Mouse (Mus musculus): Measurements from ENCODE around the gene Cmya5.
"Not testable (repeated sequence)": the region's sequence is repeated elsewhere in the genome, so short reads cannot be mapped to it uniquely, and the experiment has no call there.

Gene Cmya5

DNA sequence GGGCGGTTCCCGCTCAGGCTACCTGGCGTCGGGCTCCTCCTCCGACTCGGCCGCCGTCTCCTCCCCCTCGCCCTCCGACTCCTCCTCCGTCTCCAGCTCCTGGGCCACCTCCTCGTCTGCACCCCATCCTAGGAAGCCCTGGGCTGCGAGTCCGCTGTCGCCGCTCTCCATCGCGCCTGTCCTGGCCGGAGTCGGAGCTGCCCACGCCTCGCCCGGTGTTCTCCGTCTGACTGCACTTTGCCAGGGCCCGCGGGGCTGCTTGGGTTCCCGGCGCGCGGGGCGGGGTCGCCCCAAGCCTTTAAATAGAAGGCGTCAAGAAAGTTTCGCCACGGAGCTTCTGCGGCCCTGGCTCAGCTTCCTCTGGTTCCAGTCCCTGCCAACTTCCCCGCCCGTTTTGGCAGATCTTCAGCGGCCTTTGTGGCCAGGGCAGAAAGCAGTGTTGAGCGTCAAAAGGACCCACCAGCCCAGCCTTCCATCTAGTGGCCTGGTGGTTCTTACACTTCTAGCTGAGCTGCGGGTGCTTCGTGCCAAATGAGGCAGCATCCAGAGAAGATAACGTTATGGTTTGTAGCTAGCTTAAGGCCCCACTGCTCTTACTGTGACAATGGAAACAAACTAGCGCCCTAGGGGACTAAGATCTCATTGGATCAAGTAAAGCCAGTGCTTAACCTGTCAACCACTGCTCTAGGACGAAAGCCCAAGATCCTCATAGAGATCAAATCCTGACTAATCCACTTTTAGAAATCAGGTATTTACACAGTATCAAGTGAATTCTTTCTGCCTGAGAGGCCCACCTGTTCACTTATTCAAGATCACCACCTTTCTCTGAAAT, at the start of gene Cmya5:
TSS of gene Cmya5 (minus strand) at position 389 of the 832 bp plus-strand sequence.
- DNase-seq (ENCODE audit: low read depth, low spot score), result no peak

DNA sequence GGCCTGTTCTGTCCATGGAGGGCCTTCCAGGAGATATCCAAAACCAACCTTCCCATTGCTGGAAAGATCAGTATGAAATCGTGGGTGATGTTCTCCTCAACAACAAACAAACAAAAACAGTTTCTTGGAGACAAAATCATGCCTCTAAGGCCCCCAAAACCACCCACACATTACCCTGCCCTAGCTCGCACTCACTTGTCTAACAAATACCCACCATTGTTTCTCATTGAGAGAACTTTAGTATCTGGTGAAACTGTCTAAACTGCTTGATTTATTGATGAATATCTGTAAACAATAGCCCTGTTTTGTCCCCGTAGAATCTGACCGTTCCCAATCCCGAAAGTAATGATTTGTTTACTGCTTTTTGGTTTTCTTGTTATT, 48.1 kb upstream of the Cmya5 start:
- no peak for DNase-seq (ENCODE audit: low read depth, low spot score)

DNA sequence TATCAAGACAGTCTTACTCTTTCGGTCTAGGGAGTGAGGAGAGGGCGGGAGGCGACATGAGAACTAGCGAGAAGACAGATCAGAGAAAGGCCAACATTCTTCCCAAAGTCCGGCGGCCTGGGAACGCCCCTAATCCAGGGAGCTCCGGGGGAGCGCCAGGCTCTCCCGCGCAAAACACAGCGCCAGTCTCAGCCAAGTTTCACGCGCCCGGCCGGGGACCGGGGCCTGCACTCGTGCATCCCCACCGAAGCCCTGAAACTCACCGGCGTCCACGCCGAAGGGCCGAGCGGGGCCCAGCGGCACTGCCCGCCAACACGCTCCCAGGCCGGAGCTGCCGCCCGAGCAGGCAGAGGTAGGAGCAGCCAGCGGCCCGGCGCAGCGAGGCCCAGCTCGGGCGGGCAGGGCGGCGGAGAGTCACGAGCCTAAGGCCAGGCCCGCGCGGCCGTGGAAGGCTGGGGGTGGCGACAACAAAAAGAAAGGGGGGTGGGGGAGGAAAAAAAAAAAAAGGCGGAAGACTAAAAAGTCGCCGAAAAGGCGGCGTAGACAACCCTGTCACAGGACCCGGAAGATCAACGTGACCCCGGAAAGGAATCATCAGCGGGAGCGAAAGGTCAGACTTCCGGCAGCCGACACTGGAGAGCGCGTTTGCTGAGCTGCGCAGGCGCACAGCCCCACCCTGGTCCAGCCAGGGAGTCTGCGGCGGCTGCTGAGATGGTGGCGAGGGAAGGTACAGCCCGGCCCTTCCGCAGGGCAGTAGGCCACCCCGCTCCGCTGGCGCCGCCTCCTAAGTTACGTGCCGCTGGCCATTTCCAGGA, 47.5 kb upstream of the Cmya5 start, which contains the start of gene Tent2:
TSS of gene Tent2 (minus strand) at position 555 of the 815 bp plus-strand sequence.
- DNase-seq (ENCODE audit: low read depth, low spot score), result peak; percentile 91

DNA sequence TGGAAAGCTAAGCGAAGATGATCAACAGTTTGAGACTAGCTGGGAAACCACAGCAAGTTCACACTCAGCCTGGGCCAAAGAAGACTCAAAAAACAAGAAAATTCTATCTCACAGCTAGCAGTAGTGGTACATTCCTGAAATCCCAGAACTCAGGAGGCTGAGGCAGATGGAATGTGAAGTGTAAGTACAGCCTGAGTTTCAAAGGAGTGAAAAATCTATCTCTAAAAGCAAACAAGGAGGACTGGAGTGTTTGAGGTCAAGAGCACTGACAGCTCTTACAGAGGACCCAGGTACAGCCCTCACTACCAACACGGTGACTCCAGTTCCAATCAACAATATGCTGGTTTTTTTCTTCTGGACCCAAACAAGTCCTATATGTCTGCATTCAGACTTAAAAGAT, 44.9 kb upstream of the Cmya5 start:
- no peak for DNase-seq (ENCODE audit: low read depth, low spot score)

DNA sequence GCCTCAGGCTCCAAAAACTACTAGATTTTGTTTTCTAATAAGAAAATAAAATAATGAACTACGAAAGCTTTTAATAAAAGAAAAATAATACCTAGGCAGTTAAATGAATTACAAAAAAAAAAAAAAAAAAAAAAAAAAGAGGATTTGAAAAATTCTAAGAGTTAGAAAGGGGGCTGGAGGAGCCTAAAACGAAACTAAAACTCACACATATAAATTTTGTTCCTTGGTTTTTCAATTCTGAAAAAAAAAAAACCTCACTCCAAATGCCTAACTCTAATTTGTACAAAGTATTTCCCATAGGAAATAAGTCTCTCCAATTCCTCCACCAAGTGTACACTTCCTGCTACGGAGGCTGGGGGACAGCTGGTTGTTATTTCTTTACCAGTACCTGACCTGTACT, 44.2 kb upstream of the Cmya5 start:
- DNase-seq (ENCODE audit: low read depth, low spot score), result no peak

DNA sequence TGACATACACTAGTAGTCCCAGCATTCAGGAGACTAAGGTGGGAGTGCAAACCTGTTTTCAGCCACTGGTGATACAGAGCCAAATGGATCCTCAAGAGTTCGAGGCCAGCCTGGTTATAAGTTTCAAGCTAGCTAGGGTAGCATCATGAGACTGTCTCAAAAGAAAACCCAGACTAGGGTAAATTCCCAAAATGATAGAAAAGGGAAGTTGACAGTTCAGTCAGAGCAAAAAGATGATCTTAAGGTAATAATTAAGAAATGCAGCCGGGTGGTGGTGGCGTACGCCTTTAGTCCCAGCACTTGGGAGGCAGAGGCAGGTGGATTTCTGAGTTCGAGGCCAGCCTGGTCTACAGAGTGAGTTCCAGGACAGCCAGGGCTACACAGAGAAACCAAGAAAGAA, 43.3 kb upstream of the Cmya5 start:
- not testable (repeated sequence) for DNase-seq (ENCODE audit: low read depth, low spot score)

DNA sequence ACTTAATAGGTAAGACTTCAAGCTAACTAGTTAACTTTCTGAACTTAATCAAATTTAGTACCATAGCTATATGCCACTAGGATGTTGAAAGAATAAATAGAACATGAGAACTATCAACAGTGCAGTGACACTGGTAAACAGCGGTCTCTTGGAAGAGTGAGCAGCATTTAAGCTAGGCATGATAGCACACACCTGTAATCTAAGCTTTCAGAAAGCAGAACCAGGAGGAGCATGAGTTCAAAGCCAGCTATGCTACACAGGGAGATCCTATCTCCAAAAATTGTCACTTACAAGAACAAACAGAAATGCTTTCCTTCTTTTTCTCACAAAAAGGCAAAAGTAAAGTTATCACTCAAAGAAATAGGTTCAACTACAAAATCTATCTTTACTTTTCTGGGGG, 35.8 kb upstream of the Cmya5 start:
- no peak for DNase-seq (ENCODE audit: low read depth, low spot score)

DNA sequence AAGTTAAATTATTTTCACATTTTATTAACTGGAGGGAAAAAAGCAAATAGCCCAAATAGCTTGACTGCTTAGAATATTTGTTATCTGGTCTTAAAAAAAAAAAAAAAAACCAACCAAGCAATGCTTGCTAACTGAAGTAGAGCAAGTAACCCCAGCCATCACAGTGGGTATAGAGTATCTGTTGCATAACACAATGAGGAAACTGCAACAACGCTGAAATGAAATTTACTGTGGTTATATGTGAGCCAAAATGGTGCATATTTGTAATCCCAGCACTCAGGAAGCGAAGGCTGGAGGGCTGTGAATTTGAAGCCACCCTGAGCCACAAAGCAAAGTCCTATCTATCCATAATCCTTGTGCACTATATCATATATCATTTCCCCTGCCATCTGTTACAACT, 35.0 kb upstream of the Cmya5 start:
- DNase-seq (ENCODE audit: low read depth, low spot score), result no peak

DNA sequence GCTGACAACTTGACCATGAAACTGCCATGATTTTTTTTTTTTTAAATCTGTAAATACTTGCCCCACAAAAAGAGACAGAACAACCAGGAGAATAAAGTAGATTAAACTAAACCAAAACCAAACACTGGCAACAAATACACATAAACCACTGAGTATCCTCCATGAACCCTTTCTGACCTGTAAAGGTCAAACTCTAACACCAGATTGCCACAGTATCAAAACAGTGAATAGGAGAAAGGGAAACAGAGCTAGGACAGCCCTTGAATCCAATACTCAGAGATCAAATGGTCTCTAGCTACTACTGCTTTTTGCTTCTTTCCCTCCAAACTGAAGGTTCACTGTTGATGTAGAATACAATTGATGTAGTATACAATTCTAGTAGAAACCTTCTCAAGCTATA, 33.0 kb upstream of the Cmya5 start:
- DNase-seq (ENCODE audit: low read depth, low spot score), result no peak

DNA sequence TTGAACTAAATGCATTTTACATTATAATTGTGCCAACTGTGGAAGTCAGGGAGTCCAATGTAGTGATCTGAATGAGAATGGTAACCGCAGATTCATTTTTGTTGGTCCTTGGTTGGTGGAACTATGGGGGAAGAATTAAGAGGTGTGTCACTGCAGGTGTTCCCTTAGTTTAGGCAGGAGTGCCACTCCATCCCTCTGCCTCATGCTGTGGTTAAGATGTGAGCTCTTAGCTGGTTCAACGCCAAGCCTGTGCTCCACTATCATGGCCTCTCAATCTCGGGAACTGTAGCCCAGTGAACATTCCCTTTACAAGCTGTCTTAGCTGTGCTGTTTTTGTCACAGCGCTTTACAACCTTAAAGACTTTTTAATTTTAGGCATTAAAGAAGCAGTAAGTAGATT, 18.8 kb upstream of the Cmya5 start:
- DNase-seq (ENCODE audit: low read depth, low spot score), result no peak

DNA sequence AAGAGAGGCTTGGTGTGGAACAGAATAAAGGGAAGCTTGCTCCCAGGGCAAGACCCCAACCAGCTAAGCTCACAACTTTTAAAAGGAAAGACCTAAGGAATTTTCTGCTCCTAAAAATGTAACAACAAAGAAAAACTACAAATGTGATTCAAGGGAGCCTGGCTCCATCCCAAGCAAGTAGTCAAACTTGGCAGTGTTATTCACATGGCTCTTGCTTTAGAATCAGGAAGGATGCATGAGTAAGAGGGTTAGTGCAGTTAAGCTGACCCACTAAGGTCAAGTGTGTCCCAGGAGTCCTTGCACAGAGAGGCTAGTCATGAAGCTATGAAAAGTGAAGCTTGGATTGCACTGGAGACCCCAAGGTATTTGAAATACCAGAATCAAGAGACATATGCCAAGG, 17.9 kb upstream of the Cmya5 start:
- DNase-seq (ENCODE audit: low read depth, low spot score), result no peak

DNA sequence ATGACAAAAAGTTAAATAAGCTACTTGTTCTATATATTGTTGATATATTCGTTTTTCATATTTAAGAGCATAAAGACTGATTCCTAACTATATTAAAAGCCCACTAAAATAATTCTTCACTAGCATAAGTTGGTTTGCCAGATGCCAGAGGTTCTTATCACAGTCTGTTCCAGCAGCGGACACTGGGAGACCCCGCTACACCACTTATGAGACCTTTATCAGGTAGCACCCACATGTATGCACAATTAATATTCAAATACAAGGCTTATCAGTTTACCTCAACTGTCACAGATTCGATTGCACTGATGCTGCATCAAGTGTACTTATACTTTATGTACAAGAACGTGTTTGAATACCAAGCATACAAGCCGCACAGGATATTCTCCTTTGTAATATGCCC, 13.7 kb upstream of the Cmya5 start:
- DNase-seq (ENCODE audit: low read depth, low spot score), result no peak

DNA sequence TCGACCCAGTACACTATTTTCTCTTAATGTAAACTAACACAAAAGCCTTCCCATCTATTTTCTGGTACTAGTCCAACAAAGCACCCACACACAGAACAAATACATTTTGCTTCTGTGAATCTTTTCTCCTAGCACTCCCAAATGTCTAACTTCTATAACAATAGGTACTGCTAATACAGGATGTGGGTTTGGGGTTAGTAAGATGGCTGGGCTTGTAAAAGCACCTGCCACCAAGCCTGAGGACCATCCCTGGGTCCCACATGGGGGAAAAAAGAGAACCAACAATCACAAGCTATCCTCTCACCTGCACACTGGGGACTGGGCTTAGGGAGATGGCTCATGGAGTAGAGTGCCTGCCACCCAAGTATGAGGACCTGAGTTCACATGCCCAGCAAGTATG, 8.8 kb upstream of the Cmya5 start:
- DNase-seq (ENCODE audit: low read depth, low spot score), result no peak

DNA sequence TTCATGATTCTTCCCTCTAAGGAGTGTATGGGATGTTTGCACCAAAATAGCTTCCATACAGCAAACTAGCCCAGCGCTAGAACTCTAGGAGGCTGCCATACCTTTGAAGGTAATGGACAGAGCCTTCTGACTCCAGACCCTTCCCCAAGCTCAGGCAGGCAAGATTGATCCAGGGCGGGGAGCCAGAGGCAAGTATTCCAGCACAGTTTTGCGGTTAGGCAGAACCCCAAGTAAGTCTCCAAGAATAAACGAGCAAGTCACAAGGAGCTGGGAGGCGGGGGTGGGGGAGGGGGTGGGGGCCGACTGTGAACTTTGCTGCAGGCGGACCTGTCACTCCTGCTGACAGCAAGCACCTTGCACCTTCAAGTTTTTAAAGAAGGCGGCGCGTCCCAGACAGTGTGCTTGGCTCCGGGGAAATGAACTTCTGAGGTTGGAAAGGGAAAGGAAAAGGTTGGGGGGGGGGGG, 673 bp downstream of the Cmya5 start:
- DNase-seq (ENCODE audit: low read depth, low spot score), result no peak

DNA sequence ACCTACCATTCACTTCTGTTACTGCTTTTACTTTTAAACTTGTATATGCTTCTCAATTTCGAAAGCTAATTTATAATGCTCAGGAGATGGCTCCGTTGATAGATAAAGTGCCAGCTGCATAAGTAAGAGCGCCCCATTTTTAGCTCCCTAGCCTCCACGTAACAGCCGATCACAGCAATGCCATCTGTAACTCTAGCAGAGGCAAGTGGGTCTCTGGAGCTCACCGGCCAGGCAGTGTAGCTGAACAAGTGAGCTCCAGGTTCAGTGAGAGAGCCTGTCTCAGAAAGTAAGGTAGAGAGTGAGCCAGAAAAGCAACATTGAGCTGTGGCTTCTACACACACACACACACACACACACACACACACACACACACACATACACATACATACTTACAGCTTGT, 3.3 kb downstream of the Cmya5 start:
- no peak for DNase-seq (ENCODE audit: low read depth, low spot score)

DNA sequence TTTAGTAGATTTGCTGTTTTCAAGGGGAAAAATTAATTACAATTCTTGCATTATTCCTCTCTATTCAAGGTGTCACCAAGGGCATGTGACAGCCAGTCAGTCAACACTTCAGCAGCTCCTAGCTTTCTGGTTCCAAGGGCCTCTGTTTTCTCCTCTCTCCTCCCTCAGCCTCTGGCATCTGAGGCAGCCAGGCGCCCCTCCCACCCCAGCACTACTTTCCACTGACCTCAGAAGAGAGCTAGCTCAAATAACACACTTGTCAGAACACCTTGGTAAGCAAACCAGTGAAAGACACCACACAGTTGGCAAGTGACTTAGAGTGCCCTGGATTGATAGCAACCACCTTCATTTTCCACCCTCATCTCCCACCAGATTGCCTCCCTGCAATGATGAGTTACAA, 6.5 kb downstream of the Cmya5 start:
- no peak for DNase-seq (ENCODE audit: low read depth, low spot score)

DNA sequence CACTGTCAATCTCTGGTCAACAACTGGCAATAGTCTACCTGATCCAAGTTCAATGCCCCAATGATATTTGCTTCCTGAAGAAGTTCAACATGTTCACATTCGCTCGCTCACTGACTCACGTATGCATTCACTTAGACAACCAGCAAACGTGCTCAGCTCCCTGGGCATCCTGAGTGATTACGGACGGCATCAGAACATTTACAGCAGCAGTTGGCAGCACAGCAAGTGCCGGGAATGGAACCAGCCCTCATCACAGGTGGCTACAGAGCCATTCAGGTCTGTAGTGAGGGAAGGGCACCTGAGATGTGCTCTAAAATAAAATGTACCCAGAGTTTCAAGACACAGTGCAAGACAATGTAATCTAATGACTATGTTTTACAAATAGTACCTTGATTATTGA, 7.4 kb downstream of the Cmya5 start:
- no peak for DNase-seq (ENCODE audit: low read depth, low spot score)

DNA sequence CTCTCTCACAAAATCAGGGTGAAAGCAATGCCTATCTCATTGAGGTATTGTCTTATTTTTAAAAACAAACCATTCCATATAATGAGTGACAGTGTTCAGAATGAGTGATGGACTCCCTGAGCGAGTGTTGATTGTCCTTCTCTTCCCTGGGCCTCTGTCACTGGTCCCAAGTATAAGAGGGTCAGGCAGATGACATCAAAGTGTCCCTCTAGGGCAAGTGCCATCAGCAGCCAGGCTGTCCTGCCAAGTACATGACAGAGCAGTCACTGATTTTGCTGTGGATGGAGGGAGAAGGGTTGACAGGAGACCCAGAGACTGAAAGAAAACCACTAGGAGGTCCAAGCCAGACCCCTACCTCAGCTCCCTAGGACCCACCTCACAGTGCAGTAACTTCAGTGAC, 8.3 kb downstream of the Cmya5 start:
- DNase-seq (ENCODE audit: low read depth, low spot score), result no peak

DNA sequence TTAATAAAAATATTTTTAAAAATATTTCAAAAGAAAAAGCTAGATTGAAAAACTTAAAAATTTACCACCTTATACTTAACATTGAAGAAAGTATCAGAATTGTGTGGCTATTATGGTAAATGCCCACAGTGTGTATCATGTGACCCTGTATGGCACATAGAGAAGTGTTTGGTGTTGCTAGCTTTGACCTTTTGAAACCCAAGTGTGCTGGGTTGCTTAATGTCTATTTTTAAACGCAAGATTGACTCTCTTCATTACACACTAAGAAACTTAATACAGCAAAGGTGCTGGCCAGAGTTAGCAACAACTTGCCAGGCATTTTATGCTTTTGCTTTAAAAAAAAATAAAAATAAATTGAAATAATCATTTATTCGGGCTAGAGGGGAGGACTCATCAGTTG, 9.0 kb downstream of the Cmya5 start:
- DNase-seq (ENCODE audit: low read depth, low spot score), result no peak

DNA sequence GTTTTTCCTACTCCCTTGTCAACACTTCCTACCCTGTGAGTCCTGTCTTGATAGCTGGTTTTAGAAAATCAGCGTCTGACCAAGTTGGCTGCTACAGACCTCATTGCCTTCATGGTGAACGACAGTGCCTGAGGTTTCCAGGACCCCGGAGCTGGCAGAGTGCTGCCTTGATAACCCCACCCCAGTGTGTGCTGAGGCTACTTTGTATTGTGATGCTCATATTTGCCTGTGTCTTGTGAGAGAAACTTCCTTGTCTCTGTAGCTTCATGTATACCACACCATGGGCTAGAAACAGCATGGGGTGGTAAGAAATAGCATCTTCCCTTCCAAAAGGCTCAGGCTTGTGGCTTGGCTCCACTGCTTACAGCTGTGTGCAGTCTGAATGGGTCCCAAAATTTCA, 13.8 kb downstream of the Cmya5 start:
- DNase-seq (ENCODE audit: low read depth, low spot score), result no peak

DNA sequence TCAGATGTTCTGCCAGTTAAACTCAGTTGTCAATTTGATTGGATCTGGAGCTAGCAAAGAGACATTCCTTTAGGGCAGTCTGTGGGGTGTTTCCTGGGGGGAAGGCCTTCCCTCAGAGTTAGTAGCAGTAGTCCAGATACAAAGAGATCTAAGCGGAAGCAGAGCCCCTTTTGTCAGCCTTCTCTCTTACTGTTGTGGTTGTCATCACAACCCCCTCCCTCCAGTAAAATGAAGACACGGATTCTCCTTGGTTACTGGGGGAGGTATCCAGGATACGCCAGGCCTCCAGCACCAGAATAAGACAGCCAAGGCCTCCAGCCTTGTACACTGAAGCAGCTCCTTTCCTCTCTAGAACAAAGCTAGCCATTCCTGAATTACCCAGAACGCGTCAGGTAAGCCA, 15.6 kb downstream of the Cmya5 start:
- DNase-seq (ENCODE audit: low read depth, low spot score), result no peak

DNA sequence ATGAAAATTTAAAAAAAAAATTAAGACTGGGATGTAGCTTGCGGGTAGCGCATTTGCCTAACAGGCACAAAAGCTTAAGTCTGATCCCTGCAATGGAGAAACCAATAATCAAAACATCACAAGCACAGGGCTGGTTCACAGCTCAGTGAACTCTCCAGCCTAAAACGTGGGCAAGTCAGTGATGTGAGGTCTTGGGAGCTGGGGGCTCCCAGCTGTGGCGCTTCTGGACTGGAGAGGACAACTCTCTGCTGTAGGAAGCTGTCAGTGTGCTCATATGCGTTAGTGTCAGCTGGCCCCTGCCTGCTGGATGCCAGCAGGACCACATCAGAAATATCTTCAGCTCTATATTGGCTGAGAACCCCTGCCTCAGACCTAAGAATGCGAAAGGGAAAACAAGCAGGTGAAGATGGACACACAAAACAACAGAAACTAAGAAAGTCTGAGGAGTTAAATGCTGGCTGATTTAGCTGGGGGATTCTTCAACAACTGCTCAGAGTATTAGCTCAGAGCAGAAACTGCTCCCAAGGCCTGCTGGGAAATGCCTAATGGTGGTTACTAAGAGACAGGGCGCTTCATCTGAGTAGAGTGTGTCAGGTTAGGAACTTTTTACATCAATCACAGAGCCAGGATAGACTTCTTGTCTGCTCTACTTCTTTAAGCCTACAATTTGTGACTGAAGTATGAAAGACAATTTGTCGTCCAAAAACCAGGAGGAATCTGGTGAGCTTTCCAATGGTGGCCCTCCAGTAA, 16.2 kb downstream of the Cmya5 start:
- DNase-seq (ENCODE audit: low read depth, low spot score), result no peak

Data from c-Kit-negative CD71-positive TER-119-positive erythroid progenitor cells, embryonic 14.5 days (primary cell).